Mouse (Mus musculus) G1E-ER4 (cell line): ENCODE results near the gene P3h3. TPM values are rescaled to one million over a fixed set of nuclear protein-coding genes. Genes with fewer than 3 reads are reported as not detected.

Experiments
- GATA1 ChIP-seq: IDR thresholded peaks from one replicate; pipeline ENCODE4 v1.8.0; 2012; ENCODE audit warnings: low read length, inconsistent platforms
- polyA plus RNA-seq: library from polyadenylated mRNA; stranded (reverse); fragments of >175 nt; gene quantifications from 2 replicates; pipeline ENCODE4 v1.2.3, GENCODE M21; 2012

Gene P3h3
- polyA plus RNA-seq, 1 experiment = not detected

DNA sequence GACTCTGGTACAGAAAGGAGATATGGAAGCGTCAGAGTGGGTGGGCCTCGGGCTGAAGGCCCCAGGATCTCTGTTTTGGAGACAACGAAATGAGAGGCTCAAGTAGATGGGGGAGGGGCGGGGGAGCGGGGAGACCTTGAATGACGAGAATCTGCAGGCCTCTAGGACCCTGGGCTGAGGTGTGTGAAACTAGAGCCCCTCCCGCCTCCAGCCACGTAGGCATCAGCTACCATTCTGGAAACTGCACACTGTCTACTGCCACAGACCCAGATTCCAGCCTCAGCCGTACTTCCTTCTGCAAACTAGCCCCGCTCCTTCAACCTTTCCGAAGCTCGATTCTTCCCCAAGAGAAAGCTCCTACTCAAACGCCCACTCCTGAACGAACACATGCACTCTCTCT, 1.2 kb downstream of the P3h3 start:
- no peak for TF ChIP-seq GATA1

DNA sequence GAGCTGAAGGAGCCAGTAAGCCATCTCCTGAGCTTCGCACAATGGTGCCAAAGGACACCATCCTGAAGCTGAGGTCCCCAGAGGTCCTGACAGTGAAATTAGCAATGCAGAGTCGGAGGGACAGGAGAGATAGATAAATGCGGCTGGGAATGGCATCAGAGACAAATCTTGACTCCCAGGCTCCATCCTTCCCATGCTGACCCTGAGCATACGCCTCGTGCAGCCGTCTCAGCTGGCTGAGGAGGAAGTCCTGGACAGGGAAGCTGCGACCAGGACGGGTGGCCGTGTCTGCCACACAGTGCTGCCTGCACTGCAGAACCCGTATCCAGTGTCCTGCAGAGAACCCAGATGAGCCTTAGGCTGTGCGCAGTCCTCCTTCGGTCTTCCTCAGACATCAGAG, 2.9 kb downstream of the P3h3 start:
- TF ChIP-seq GATA1 = no peak

DNA sequence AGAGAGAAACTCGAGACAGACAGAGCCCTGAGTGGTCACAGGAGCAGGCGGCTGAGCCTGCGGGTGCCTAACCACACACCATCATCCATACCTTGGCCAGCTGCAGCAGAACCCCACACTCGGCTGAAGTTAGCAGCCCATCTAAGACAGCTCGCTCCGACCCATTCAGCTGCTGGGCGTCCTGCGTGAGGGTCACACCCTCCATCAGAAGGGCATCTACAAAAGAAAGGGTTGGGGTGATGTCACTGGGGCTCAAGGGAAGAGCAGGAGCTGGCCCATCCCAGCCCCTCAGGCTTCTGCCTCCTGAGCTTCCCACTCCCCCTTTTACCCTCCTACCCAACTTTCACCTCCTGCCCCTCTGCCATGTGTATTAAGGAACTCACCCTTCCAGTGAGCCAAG, 7.0 kb downstream of the P3h3 start:
- no peak for TF ChIP-seq GATA1

DNA sequence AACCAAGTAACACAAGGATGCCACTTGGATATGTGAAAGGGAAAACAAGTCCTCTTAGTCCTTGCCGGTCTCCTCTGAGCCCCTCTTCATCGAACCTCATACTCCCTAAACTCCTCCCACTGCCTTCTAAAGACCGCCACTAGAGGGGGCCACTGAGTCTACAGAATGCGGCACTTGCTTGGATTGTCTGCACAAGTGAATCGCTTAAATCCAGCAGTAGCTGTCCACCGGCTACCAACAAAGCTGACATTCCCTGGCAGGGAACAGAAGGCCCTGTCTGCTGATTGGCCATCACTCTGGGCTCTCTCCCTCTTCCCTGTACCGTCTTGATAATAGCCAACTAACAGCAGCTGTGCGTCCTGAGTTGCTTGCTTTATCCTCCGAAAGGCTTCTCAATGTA, 10.2 kb downstream of the P3h3 start:
- no peak for TF ChIP-seq GATA1

DNA sequence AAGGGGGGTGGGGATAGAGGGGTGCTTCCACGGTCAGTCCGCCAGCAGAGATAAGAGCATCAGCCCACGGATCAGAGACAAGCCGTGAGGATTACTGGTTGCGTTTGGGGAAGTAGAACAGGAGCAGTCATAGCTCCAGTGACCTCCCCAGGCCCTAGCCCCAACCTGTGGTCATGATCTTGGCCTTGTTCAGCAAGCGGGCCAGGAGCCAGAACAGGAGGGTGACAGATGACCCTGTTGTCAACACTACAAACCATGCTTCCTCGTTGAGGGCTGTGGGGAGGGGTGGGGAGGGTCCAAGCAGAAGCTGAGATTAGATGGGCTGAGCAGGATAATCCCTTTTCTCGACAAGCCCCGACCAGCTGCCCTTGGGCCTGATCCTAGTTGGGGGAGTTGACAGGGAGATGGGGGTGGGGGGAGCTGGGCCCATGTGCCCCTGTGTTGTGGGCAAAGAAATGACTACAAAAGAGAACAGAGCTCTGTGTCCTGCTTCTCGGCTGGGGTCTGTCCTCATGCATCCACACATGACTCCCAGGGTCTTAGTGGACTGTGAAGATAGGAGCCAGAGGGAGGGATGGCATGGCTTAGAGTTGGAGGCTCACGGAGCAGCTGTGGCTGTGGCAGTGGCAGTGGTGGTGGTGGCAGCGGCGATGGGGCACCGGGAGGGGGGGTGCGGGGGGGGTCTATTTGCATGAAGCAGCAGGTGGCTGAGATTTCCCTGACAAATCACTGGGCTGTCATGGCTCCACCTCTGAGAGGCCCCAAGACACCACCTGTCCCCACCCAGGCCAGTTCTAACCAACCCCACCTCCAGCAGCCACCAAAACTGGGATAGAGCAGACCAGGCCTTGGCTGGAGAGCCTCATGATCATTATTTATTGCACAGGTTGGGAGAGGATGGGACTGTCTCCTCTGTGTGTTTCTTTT, 17.0 kb downstream of the P3h3 start, which contains the start of gene Gnb3:
Gene Gnb3 (minus strand): TSS at position 35 of the 927 bp plus-strand sequence.
- peak; percentile 30 for TF ChIP-seq GATA1

DNA sequence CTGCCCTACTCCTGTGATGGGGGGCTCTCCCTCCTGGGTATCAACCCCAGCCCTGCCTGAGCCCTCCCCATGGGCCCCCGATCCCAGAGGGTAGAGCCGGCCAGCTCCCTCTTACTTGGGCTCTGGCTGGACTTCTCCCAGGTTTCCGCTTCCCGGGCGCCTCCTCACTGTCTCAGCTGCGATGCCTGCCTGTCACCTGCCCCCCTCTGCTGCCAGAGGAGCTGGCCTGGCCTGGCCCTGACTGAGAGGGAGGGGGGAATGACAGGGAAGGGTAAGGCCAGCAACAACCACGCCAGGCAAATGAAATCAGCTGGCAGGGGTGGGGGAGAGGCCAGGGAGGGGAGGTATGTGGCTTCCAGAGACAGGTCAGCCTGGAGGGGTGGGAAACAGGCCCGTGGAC, 17.7 kb downstream of the P3h3 start:
- no peak for TF ChIP-seq GATA1

DNA sequence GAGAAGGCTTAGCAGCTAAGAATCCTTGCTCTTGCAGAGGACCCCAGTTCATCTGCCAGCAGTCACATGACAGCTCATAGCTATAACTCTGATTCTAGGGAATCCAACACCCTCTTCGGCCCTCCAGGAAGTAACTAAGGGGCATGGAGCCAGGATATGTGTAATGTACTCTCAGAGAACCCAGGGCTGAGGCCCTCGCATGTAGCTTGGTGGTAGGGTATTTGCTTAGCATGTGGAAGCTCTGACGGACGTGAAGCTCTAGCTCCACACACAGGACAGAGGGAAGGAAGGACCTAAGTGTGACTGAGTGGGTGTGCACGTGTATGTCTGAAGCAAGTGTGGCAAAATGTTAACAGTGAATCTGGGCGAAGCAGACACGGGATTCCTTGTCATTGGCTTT, 21.1 kb downstream of the P3h3 start:
- TF ChIP-seq GATA1 = no peak

DNA sequence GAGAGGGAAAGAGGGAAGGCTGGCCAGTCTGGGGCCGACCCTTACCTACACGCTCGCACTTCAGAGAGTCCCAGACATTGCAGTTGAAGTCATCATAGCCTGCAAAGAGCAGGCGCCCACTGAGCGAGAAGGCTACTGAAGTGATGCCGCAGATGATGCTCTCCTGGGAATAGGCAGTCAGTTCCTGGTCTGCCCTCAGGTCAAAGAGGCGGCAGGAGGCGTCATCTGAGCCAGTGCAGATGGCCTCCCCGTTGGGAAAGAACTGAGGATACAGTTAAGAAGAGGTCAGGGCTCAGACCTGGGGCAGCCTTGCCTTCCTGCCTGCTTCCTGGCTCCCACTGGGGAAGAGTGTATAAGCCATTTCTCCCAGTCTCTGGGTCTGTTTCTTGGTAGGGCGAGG, 22.0 kb downstream of the P3h3 start:
- no peak for TF ChIP-seq GATA1

DNA sequence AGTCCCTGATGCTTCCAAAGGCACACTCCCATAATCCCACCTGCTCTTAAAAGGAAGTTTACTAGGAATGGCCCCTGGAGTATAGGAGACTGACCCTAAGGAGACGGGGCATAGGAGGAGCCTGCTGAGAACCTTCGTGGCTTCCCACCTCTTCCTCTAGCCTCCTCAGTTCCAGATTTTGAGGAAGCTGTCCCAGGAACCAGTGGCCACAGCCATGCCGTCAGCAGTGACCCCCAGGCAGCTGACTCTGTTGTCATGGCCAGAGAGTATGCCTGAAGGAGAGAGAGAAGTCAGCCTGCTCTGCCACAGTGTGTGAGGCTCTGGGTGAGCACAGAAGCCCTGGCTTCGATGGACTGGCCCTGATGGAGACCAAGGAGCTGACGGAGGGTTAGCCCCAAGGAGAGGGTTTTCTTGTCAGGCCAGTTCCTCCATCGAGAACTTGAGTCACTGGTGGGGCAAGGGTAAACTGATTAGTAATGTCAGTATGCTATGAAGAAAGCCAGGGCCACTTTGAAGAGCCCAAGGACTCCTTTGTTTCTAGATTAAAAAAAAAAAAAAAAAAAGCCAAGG, 23.0 kb downstream of the P3h3 start:
- TF ChIP-seq GATA1 = no peak

DNA sequence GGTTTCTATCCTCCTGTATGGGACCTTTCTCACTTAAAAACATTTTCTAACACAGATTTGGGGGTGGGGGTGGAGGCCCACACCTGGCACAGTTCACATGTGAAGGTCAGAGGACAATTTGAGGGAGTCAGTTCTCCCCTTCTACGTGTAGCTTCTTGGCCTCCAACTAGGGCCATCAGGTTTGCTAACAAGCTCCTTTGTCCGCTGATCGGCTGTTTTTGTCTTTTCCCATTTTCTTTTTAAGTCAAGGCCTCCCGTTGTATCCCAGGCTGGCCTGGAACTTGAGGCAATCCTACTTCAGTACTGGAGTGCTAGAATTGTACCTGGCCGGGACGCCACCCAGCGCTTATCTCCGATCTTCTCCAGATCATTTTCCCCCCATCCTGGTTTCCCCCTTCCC, 25.9 kb downstream of the P3h3 start:
- no peak for TF ChIP-seq GATA1

DNA sequence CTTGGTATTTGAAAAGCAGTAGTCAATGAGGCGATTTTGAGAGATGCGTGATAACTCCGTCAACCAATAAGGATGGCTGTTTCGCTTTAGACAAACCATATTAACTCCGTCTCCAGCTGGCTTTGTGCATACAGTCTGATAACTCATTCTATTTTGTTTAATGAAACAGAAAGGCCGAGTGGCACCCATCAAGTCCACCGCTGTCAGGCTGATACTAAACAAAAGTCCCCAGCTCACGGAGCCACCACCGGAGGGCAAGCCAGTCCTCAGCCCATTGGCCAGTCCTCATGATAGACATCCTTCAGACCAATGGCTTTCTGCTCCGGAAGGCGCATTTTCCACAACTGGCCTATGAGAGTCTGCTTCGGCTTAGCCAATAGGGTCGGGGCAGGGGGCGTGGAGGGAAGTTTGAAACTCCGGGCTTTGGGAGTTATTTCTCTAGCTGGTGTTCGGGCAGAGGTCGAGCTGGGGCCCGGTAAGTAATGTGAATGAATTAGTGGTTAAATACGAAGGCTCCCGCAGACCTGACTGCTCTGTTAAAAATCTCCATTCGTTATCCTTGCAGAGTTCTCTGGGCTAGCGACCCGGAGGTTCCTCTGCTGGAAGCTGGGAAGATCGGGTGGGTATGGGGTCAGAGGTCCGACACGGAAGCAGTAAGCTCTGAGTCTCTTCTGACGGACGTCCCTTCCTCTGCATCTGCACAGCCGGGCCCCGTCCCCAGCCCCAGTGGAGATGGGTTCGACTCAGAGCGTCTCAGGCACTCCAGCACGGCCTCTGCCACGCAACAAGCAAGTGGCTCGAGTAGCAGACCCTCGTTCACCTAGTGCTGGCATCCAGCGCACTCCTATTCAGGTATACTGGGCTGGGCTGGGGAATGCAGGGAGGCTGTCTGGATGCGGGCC, 27.5 kb downstream of the P3h3 start:
- no peak for TF ChIP-seq GATA1

DNA sequence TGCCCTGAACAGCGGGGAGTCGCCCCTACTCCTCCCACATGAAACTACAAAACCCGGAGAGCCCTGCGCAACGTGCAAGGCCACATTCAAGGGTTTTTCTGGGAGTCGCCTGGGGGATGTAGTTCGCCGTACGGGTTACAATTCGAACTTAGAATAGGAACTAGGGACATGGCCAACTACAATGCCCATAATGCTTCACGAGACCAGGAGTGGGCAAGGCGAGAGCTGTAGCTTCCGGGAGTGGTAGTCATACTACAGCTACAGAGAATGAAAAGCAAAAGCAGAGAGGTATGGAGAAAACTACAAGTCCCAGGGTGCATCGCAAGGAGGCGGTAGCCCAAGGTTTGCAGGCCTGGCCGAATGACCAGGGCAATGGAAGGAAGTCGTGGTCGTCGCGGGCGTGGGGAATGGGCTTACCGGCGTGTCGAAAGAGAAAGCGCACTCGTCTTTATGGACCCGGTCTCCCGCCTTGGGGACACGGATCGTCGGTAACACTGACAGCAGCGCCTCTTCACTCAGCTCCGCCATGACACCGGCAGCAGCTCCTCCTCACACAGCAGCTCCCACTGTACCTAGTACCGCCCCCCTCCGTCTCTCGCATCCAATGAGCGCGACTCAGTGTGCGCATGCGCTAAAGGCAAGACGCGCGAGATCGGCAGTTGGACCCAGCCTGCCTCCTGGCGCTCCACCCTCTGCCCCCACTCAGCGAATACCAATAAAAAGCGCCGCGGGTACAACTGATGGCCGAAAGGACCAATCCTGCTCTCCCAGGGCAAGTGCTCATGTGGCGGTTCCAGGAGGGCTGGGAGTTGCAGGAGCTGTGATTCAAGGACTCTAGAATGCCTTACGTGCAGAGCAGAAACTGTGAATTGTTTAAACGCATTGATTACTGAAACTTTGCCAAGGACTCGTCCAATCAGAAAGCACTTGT, 28.4 kb downstream of the P3h3 start, which contains the start of the genes Usp5 and Cdca3:
Gene Usp5 (minus strand): TSS at position 617 of the 931 bp plus-strand sequence.
Gene Cdca3 (plus strand): TSS at position 680 of the 931 bp plus-strand sequence.
- no peak for TF ChIP-seq GATA1

DNA sequence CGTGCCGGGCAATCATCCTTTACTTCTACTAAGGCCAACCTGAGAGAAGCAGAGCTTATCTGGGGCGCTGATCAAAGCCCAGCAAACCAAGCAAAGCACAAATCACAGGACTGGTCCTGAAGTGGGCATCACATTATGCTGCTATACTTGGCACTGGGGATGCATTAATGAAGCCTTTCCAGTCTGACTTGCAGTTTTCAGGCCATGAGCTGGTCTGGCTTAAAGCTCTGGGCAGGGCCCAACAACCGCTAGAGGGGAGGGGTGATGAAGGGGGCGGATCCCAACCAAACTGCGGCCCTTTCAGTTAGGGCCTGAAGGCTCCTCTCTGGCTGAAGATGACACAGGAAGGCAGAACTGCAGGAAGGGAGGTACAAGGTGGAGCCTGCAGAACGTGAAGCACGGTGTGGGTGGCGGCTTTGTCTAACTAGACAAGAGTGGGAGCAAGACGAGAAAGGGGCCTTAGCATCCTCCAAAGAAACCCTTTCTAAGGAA, 29.4 kb downstream of the P3h3 start:
- TF ChIP-seq GATA1 = no peak

DNA sequence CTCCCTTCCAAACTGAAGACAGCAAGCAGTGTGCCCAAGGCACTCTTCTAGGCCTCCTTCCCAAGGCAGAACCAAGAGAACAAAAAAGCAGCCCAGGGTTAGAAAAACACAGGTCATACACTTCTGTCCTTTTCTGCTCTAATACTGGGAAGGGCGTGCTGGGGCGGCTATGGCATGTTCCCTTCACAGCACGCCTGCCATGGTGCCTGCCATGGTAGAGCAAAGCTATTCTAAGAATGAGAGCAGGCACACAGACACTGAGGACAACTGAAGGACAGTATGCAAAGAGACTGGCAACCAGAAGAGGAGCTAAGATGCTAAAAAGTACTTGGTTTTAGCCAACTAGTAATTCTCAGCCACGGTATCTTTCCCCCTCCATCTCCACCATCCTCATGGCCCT, 35.5 kb downstream of the P3h3 start:
- TF ChIP-seq GATA1 = no peak
